Mouse (Mus musculus) intestine, embryonic 14.5 days (tissue): ENCODE measurements at regions not wholly inside any gene's neighbourhood (a gene's known extent, or its start where the extent isn't known, plus 50 kb on each side); places are given as distances from the start of the nearest gene placed in this dataset.

ENCODE experiments used
- ATAC-seq: fragments of 200-750 bp; cut with Nextera tagmentation; replicated peaks from 2 replicates; pipeline ENCODE4 v1.8.0; 2017; ENCODE audit warnings: low read depth, moderate number of reproducible peaks, moderate TSS enrichment, moderate library complexity; ENCODE audit not compliant: low FRiP score, low TSS enrichment
- DNase-seq: peaks from one replicate; pipeline ENCODE4 v3.0.0-alpha.2; 2018; ENCODE audit warnings: low spot score
- H3K27ac ChIP-seq: fragments of 300-500 bp; sonication (generic); 2 replicates; pipeline ENCODE4 v1.5.1; 2014; ENCODE audit warnings: low read depth, mild to moderate bottlenecking, control low read depth
- H3K27me3 ChIP-seq: fragments of 300-500 bp; sonication (generic); replicated peaks from 2 replicates; pipeline ENCODE4 v1.6.1; 2014; ENCODE audit warnings: low read length, control low read depth; ENCODE audit not compliant: control insufficient read depth, insufficient read depth
- H3K36me3 ChIP-seq: fragments of 300-500 bp; sonication (generic); 2 replicates; pipeline ENCODE4 v1.6.1; 2014; ENCODE audit warnings: low read length, control low read depth; ENCODE audit not compliant: control insufficient read depth, insufficient read depth
- H3K4me1 ChIP-seq: fragments of 300-500 bp; sonication (generic); replicated peaks from 2 replicates; pipeline ENCODE4 v1.6.1; 2014; ENCODE audit warnings: low read length, control low read depth, mixed read lengths; ENCODE audit not compliant: control insufficient read depth, insufficient read depth
- H3K4me2 ChIP-seq: fragments of 300-500 bp; sonication (generic); 2 replicates; pipeline ENCODE4 v1.6.1; 2014; ENCODE audit warnings: low read length
- H3K4me3 ChIP-seq: fragments of 300-500 bp; sonication (generic); 2 replicates; pipeline ENCODE4 v1.5.1; 2014; ENCODE audit warnings: low read depth, low read length, control low read depth, mixed read lengths
- H3K9ac ChIP-seq: fragments of 300-500 bp; sonication (generic); 2 replicates; pipeline ENCODE4 v1.6.1; 2014; ENCODE audit warnings: mild to moderate bottlenecking, low read length
- H3K9me3 ChIP-seq: fragments of 300-500 bp; sonication (generic); 2 replicates; pipeline ENCODE4 v1.6.1; 2016; ENCODE audit warnings: low read length, control low read depth; ENCODE audit not compliant: control insufficient read depth
- WGBS: fragments of 180-500 bp; shearing (Covaris S2); extraction: QIAGEN DNeasy Blood & Tissue Kit; methylation state at CpG from one replicate; pipeline ENCODE4 v1.1.7; 2014; 5-methylcytosine and 5-hydroxymethylcytosine counted together

GRCm38 (mm10) chr4:131491960-131492359 lies 346.1 kb downstream of the Ptpru start:
- DNase-seq (no peak), ATAC-seq (no peak)
- no peak overlapping the region for H3K9ac ChIP-seq
- H3K4me2 ChIP-seq = no peak overlapping the region
- H3K27me3 ChIP-seq = no peaks in the 10 kb centered on the region
- H3K36me3 ChIP-seq = no peaks in the 10 kb centered on the region
- H3K4me3 ChIP-seq = no peak overlapping the region
- H3K27ac ChIP-seq = no peak overlapping the region
- H3K9me3 ChIP-seq = no peaks in the 10 kb centered on the region
- 50% methylated on average over 4 of the region's 4 CpGs for WGBS
- H3K4me1 ChIP-seq = peaks cover 4% of the 10 kb centered on the region

- no peaks in the 10 kb centered on the region for H3K27me3 ChIP-seq
- no peak overlapping the region for H3K4me2 ChIP-seq
- 43% methylated on average over 4 of the region's 4 CpGs for WGBS
- no peak overlapping the region for H3K4me3 ChIP-seq
- no peak for ATAC-seq
- no peaks in the 10 kb centered on the region for H3K36me3 ChIP-seq
- H3K9ac ChIP-seq = no peak overlapping the region
- H3K4me1 ChIP-seq = peaks cover 4% of the 10 kb centered on the region
- H3K27ac ChIP-seq = no peak overlapping the region
- no peak for DNase-seq
- H3K9me3 ChIP-seq = no peaks in the 10 kb centered on the region
Observed at GRCm38 (mm10) chr4:131493726-131494125, 344.4 kb downstream of the Ptpru start.

- Histone ChIP-seq H3K4me2 (no peak overlapping the region), H3K4me3 (no peak overlapping the region), H3K9ac (no peak overlapping the region), H3K27me3 (no peaks in the 10 kb centered on the region), H3K4me1 (no peaks in the 10 kb centered on the region; the same call in 1 of the 2 replicates), H3K27ac (no peak overlapping the region), H3K9me3 (no peaks in the 10 kb centered on the region), H3K36me3 (no peaks in the 10 kb centered on the region)
- 33% methylated on average over 5 of the region's 5 CpGs for WGBS
- ATAC-seq = no peak
- DNase-seq = no peak
Observed at GRCm38 (mm10) chr4:131496900-131497299, 341.2 kb downstream of the Ptpru start.

GRCm38 (mm10) chr4:131500928-131501650 lies 337.0 kb downstream of the Ptpru start:
- no peak for ATAC-seq
- 75% methylated on average over 10 of the region's 10 CpGs for WGBS
- H3K9ac ChIP-seq = no peak overlapping the region
- no peaks in the 10 kb centered on the region; the same call in 1 of the 2 replicates for H3K4me1 ChIP-seq
- no peak overlapping the region for H3K27ac ChIP-seq
- H3K4me2 ChIP-seq = no peak overlapping the region
- no peak for DNase-seq
- H3K4me3 ChIP-seq = no peak overlapping the region
- H3K9me3 ChIP-seq = no peaks in the 10 kb centered on the region
- no peaks in the 10 kb centered on the region for H3K36me3 ChIP-seq
- H3K27me3 ChIP-seq = no peaks in the 10 kb centered on the region

GRCm38 (mm10) chr4:131508154-131508553 lies 329.9 kb downstream of the Ptpru start:
- H3K4me1 ChIP-seq = no peaks in the 10 kb centered on the region
- no peaks in the 10 kb centered on the region for H3K9me3 ChIP-seq
- 62% methylated on average over 7 of the region's 7 CpGs for WGBS
- H3K36me3 ChIP-seq = no peaks in the 10 kb centered on the region
- H3K4me2 ChIP-seq = no peak overlapping the region
- no peak for ATAC-seq
- H3K27ac ChIP-seq = no peak overlapping the region
- no peaks in the 10 kb centered on the region for H3K27me3 ChIP-seq
- H3K4me3 ChIP-seq = no peak overlapping the region
- H3K9ac ChIP-seq = no peak overlapping the region
- no peak for DNase-seq

- H3K9ac ChIP-seq = no peak overlapping the region
- DNase-seq (no peak), ATAC-seq (no peak)
- H3K4me2 ChIP-seq = no peak overlapping the region
- no peaks in the 10 kb centered on the region for H3K36me3 ChIP-seq
- H3K9me3 ChIP-seq = no peaks in the 10 kb centered on the region
- no peaks in the 10 kb centered on the region for H3K27me3 ChIP-seq
- WGBS = 71% methylated on average over 3 of the region's 3 CpGs
- no peak overlapping the region for H3K27ac ChIP-seq
- H3K4me3 ChIP-seq = no peak overlapping the region
- H3K4me1 ChIP-seq = no peaks in the 10 kb centered on the region
Observed at GRCm38 (mm10) chr4:131511586-131511985, 326.5 kb downstream of the Ptpru start.

GRCm38 (mm10) chr4:131512768-131513167 lies 325.3 kb downstream of the Ptpru start:
- no peak overlapping the region for H3K9ac ChIP-seq
- no peaks in the 10 kb centered on the region for H3K27me3 ChIP-seq
- no peak overlapping the region for H3K4me2 ChIP-seq
- no peaks in the 10 kb centered on the region for H3K4me1 ChIP-seq
- 55% methylated on average over 7 of the region's 7 CpGs for WGBS
- no peaks in the 10 kb centered on the region for H3K9me3 ChIP-seq
- ATAC-seq (no peak), DNase-seq (no peak)
- no peaks in the 10 kb centered on the region for H3K36me3 ChIP-seq
- H3K4me3 ChIP-seq = no peak overlapping the region
- no peak overlapping the region for H3K27ac ChIP-seq

GRCm38 (mm10) chr4:131520636-131521306 lies 317.3 kb downstream of the Ptpru start:
- H3K27ac ChIP-seq = no peak overlapping the region
- no peak for ATAC-seq
- H3K4me1 ChIP-seq = no peaks in the 10 kb centered on the region
- H3K27me3 ChIP-seq = no peaks in the 10 kb centered on the region
- H3K9me3 ChIP-seq = no peaks in the 10 kb centered on the region
- DNase-seq = no peak
- whole genome bisulfite sequencing = 84% methylated on average over 10 of the region's 10 CpGs
- H3K9ac ChIP-seq = no peak overlapping the region
- no peak overlapping the region for H3K4me2 ChIP-seq
- H3K4me3 ChIP-seq = no peak overlapping the region
- H3K36me3 ChIP-seq = no peaks in the 10 kb centered on the region

GRCm38 (mm10) chr4:131521307-131521651 lies 316.8 kb downstream of the Ptpru start:
- Histone ChIP-seq H3K4me1 (no peaks in the 10 kb centered on the region), H3K4me3 (no peak overlapping the region), H3K4me2 (no peak overlapping the region), H3K36me3 (no peaks in the 10 kb centered on the region), H3K27ac (no peak overlapping the region), H3K9me3 (no peaks in the 10 kb centered on the region), H3K9ac (no peak overlapping the region), H3K27me3 (no peaks in the 10 kb centered on the region)
- ATAC-seq (no peak), DNase-seq (no peak)
- WGBS = 57% methylated on average over 8 of the region's 8 CpGs
